Mouse (Mus musculus) myocyte (in vitro differentiated cells): ENCODE results near the gene Psmd3.

ENCODE experiments used
- CEBPB ChIP-seq: IDR thresholded peaks from 2 replicates; pipeline ENCODE4 v1.6.1; 2011; ENCODE audit warnings: mild to moderate bottlenecking, moderate library complexity; ENCODE audit not compliant: poor library complexity, insufficient read depth, severe bottlenecking
- MYOD1 ChIP-seq, 3 experiments: IDR thresholded peaks; one replicate each; pipeline ENCODE4 v1.6.1; 2011; ENCODE audit warnings: control low read depth in 2 of 3, low read depth in 2 of 3, mild to moderate bottlenecking in 2 of 3, moderate library complexity in 1 of 3; ENCODE audit not compliant: insufficient read length in 2 of 3, control insufficient read depth in 1 of 3
- POLR2A ChIP-seq: IDR thresholded peaks from one replicate; pipeline ENCODE4 v1.6.1; 2011; ENCODE audit warnings: low read depth, mild to moderate bottlenecking, control low read depth, moderate library complexity; ENCODE audit not compliant: insufficient read length
- TCF12 ChIP-seq: IDR thresholded peaks from one replicate; pipeline ENCODE4 v1.6.1; 2011; ENCODE audit warnings: mild to moderate bottlenecking, control low read depth; ENCODE audit not compliant: poor library complexity, insufficient read depth, severe bottlenecking
- USF1 ChIP-seq: IDR thresholded peaks from one replicate; pipeline ENCODE4 v1.6.1; 2011; ENCODE audit warnings: low read depth, mild to moderate bottlenecking, control low read depth, moderate library complexity

GRCm38 (mm10) chr11:98734020-98734419, 51.7 kb downstream of the Psmd3 start:
- TF ChIP-seq TCF12, result no peak
- TF ChIP-seq USF1, result no peak
- TF ChIP-seq POLR2A, result no peak
- TF ChIP-seq MYOD1 (IDR thresholded peaks at IDR 0.05; ENCODE audit: control insufficient read depth in 1 of 3, insufficient read length in 2 of 3, low read depth in 2 of 3), result no peak
- no peak for TF ChIP-seq CEBPB
